Mouse (Mus musculus): Measurements from ENCODE around the gene Mme. TPM values are rescaled to one million over a fixed set of nuclear protein-coding genes. Genes with fewer than 3 reads are reported as not detected.

The Mme gene
- polyA plus RNA-seq (2015; fragmentation: Nextera tagmentation; extraction: Ambion mirVana): 3.2 and 5.7 TPM in 2 replicates

GRCm38 (mm10) chr3:63241099-63241587 lies at the start of gene Mme:
Gene Mme (plus strand): TSS chr3:63241537.

Other genes with a start within 250 kb of the Mme start
- not detected in 2 replicates for gene Gm34302, start 242.3 kb downstream of the Mme start, polyA plus RNA-seq (2015; fragmentation: Nextera tagmentation; extraction: Ambion mirVana)